8 mouse cellular contexts compared by ENCODE assay signal in the genomic region with DNA sequence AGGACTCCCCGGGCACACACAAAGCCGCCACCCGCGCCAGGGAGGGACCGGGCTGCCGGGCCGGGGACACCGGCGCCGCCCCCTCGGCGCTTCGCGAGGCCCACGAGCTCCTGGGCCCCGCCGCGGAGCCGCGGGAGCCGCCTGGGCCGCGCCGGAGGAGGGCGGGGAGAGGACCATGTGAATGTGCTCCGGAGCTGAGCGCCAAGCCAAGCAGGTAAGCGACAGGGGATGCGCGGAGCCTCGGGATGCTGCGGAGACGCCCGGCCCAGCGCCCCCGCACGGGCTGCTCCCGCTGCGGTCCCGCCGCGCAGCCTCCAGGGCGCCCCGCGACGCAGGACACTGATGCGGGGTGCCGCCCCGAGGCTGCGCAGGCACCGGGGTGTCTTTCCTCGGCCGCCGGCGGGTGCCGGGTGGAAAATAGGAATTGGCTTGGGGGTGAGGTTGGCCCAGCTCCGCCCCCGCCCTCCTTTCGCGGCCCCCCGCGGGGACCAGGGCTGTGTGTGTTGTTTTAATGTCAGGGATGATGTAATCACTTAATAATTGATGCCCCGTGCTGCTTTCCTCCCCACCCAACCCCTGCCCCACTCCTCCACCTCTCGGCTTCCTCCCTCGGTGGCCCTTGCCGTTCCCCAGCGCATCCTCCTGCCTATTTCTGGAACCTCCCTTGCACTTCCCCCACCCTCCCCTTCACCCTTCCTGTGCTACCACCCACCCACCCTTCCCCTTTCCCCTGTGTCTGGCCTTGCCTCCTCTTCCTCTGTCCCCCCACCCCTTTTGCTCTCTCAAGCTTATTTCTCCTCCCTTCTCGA. TPM values are rescaled to one million over a fixed set of nuclear protein-coding genes. Genes with fewer than 3 reads are reported as not detected.
DNase-seq lines count a peak whose midpoint lies in the region; ATAC-seq and TF ChIP-seq lines count a peak whose summit lies in the region.

No protein-coding gene starts in this region.

- 3% methylated on average over 42 of the region's 68 CpGs for WGBS in hindbrain, postnatal 0 days
- under 1% methylated on average over 53 of the region's 68 CpGs for WGBS in limb, embryonic 12.5 days
- WGBS in midbrain, embryonic 15.5 days: under 1% methylated on average over 66 of the region's 68 CpGs

- peak overlapping the region; percentile 70 for H3K4me2 ChIP-seq in hindbrain, postnatal 0 days (ENCODE audit: low read depth, low read length)
- H3K4me2 ChIP-seq in limb, embryonic 12.5 days: peak overlapping the region; percentile 84
- peak overlapping the region; percentile 71 for H3K4me2 ChIP-seq in midbrain, embryonic 15.5 days

- TF ChIP-seq CTCF in hindbrain, postnatal 0 days (IDR thresholded peaks at IDR 0.05; ENCODE audit: low read depth): no peak

- peaks cover 34% of the 10 kb centered on the region for H3K4me1 ChIP-seq in hindbrain, postnatal 0 days (ENCODE audit: insufficient read depth, low read length)
- H3K4me1 ChIP-seq in limb, embryonic 12.5 days (replicated peaks): peaks cover 33% of the 10 kb centered on the region
- peaks cover 48% of the 10 kb centered on the region for H3K4me1 ChIP-seq in midbrain, embryonic 15.5 days

- no peaks in the 10 kb centered on the region for H3K9me3 ChIP-seq in hindbrain, postnatal 0 days (ENCODE audit: low read length)
- no peaks in the 10 kb centered on the region for H3K9me3 ChIP-seq in limb, embryonic 12.5 days
- H3K9me3 ChIP-seq in midbrain, embryonic 15.5 days: no peaks in the 10 kb centered on the region

- peak overlapping the region; percentile 98 for H3K4me3 ChIP-seq in hindbrain, postnatal 0 days (ENCODE audit: low read length)
- peak overlapping the region; percentile 88 for H3K4me3 ChIP-seq in limb, embryonic 12.5 days (replicated peaks)
- H3K4me3 ChIP-seq in midbrain, embryonic 15.5 days: peak overlapping the region; percentile 99

- H3K36me3 ChIP-seq in hindbrain, postnatal 0 days (ENCODE audit: insufficient read depth, low read length): no peaks in the 10 kb centered on the region
- H3K36me3 ChIP-seq in limb, embryonic 12.5 days: no peaks in the 10 kb centered on the region
- no peaks in the 10 kb centered on the region for H3K36me3 ChIP-seq in midbrain, embryonic 15.5 days (replicated peaks)

- no peaks in the 10 kb centered on the region for H3K27me3 ChIP-seq in hindbrain, postnatal 0 days (ENCODE audit: insufficient read depth, low read length)
- H3K27me3 ChIP-seq in limb, embryonic 12.5 days: peaks cover 11% of the 10 kb centered on the region; the same call in 1 of the 2 replicates
- no peaks in the 10 kb centered on the region for H3K27me3 ChIP-seq in midbrain, embryonic 15.5 days (replicated peaks)

- peak overlapping the region; percentile 99 for H3K9ac ChIP-seq in hindbrain, postnatal 0 days (replicated peaks; ENCODE audit: low read length)
- peak overlapping the region; percentile 91 for H3K9ac ChIP-seq in limb, embryonic 12.5 days (replicated peaks)
- peak overlapping the region; percentile 98 for H3K9ac ChIP-seq in midbrain, embryonic 15.5 days

- ATAC-seq in hindbrain, postnatal 0 days: peak; percentile 18
- peak; percentile 68 for ATAC-seq in limb, embryonic 12.5 days (ENCODE audit: insufficient number of reproducible peaks, insufficient read depth, low FRiP score, low TSS enrichment, low read depth)
- peak; percentile 74 for ATAC-seq in midbrain, embryonic 15.5 days (replicated peaks)

- DNase-seq in urinary bladder, adult 18-20 months (ENCODE audit: low spot score in 2 of 2): peak; percentile 15 to 24
- DNase-seq in urinary bladder, postnatal 14 days (ENCODE audit: low spot score): no peak
- DNase-seq in cerebellum, adult 9-10 months: peak; percentile 80
- peak; percentile 49 for DNase-seq in gastrocnemius, postnatal 10 days
- peak; percentile 66 for DNase-seq in hindbrain, postnatal 0 days (ENCODE audit: low spot score)
- DNase-seq in thymus, adult 18-20 months: peak; percentile 54 to 69

- H3K27ac ChIP-seq in hindbrain, postnatal 0 days: peak overlapping the region; percentile 97
- H3K27ac ChIP-seq in limb, embryonic 12.5 days: peak overlapping the region; percentile 88
- H3K27ac ChIP-seq in midbrain, embryonic 15.5 days: peak overlapping the region; percentile 99

RNA-seq across cellular contexts. Expression of a gene that starts 1.5 kb away (rescaled TPM):
- 10 to 100 TPM; 25.6 to 34.4 TPM for total RNA-seq in gastrocnemius, postnatal 10 days (2021)
- 120 and 121 TPM in 2 replicates for total RNA-seq in hindbrain, postnatal 0 days (2014; rRNA removed)
- 94.9 and 95.2 TPM in 2 replicates for polyA plus RNA-seq in hindbrain, postnatal 0 days (2015; fragmentation: Nextera tagmentation; extraction: Ambion mirVana)
- polyA plus RNA-seq in limb, embryonic 12.5 days (2016; fragmentation: Nextera tagmentation; extraction: Ambion mirVana): 24.0 and 28.3 TPM in 2 replicates
- polyA plus RNA-seq in midbrain, embryonic 15.5 days (2015; fragmentation: Nextera tagmentation; extraction: Ambion mirVana): 70.3 and 71.0 TPM in 2 replicates

Comparison
In these comparisons a context has a peak if more than half of its experiments do, and no peak if none do; other contexts are left out.
1. ATAC-seq: peak in every context shown above with its lines; median percentile 74 in midbrain, embryonic 15.5 days; 68 in limb, embryonic 12.5 days; 18 in hindbrain, postnatal 0 days.